Mouse (Mus musculus) forebrain, postnatal 0 days (tissue): ENCODE results near the gene Ncln. TPM values are rescaled to one million over a fixed set of nuclear protein-coding genes. Genes with fewer than 3 reads are reported as not detected.

Source experiments
- ATAC-seq: fragments of 200-750 bp; cut with Nextera tagmentation; 2 replicates; pipeline ENCODE4 v1.8.0; 2017; ENCODE audit warnings: mild to moderate bottlenecking, moderate library complexity
- DNase-seq: peaks from one replicate; pipeline ENCODE4 v3.0.0-alpha.2; 2015
- H3K27ac ChIP-seq: fragments of 300-500 bp; sonication (generic); 2 replicates; pipeline ENCODE4 v1.5.1; 2014; ENCODE audit warnings: low read depth, mild to moderate bottlenecking, antibody characterized with exemption, low read length, moderate library complexity, mixed read lengths
- H3K27me3 ChIP-seq: fragments of 300-500 bp; sonication (generic); 2 replicates; pipeline ENCODE4 v1.6.1; 2014; ENCODE audit warnings: mild to moderate bottlenecking, low read length, mixed read lengths; ENCODE audit not compliant: insufficient read depth
- H3K36me3 ChIP-seq: fragments of 300-500 bp; sonication (generic); 2 replicates; pipeline ENCODE4 v1.6.1; 2014; ENCODE audit warnings: mild to moderate bottlenecking, moderate library complexity; ENCODE audit not compliant: insufficient read depth
- H3K4me1 ChIP-seq: fragments of 300-500 bp; sonication (generic); 2 replicates; pipeline ENCODE4 v1.6.1; 2014; ENCODE audit warnings: antibody characterized with exemption; ENCODE audit not compliant: insufficient read depth
- H3K4me2 ChIP-seq: fragments of 300-500 bp; sonication (generic); 2 replicates; pipeline ENCODE4 v1.6.1; 2014; ENCODE audit warnings: low read depth, mild to moderate bottlenecking, moderate library complexity
- H3K4me3 ChIP-seq: fragments of 300-500 bp; sonication (generic); 2 replicates; pipeline ENCODE4 v1.5.1; 2014; ENCODE audit warnings: low read depth, low read length, mixed read lengths
- H3K9ac ChIP-seq: fragments of 300-500 bp; sonication (generic); 2 replicates; pipeline ENCODE4 v1.6.1; 2014; ENCODE audit warnings: mild to moderate bottlenecking
- H3K9me3 ChIP-seq: fragments of 300-500 bp; sonication (generic); 2 replicates; pipeline ENCODE4 v1.6.1; 2016; ENCODE audit warnings: low read length
- CTCF ChIP-seq: sonication (generic); IDR thresholded peaks from 2 replicates; pipeline ENCODE4 v1.5.1; 2016; ENCODE audit warnings: antibody characterized with exemption, control low read depth, low read depth
- WGBS: fragments of 180-500 bp; shearing (Covaris S2); extraction: QIAGEN DNeasy Blood & Tissue Kit; methylation state at CpG from one replicate; pipeline ENCODE4 v1.1.7; 2014; 5-methylcytosine and 5-hydroxymethylcytosine counted together
- polyA plus RNA-seq: library from polyadenylated mRNA; unstranded; fragments of >200 nt; fragmentation: Nextera tagmentation; extraction: Ambion mirVana; gene quantifications from 2 replicates; pipeline ENCODE4 v1.2.1, GENCODE M21; 2015
- total RNA-seq: library from RNA; depleted of rRNA; stranded (reverse); fragments of >200 nt; gene quantifications from 2 replicates; pipeline ENCODE4 v1.2.3, GENCODE M21; 2014

The Ncln gene
- total and polyA plus RNA-seq, 2 experiments from 2014 or later: 65.0 to 105 TPM

- TF ChIP-seq CTCF: no peak
- DNase-seq (no peak), ATAC-seq (no peak)
- H3K4me2 ChIP-seq: no peak overlapping the region
- H3K9me3 ChIP-seq: no peaks in the 10 kb centered on the region
- H3K4me3 ChIP-seq: no peak overlapping the region
- H3K36me3 ChIP-seq: peaks cover 44% of the 10 kb centered on the region
- H3K27ac ChIP-seq: no peak overlapping the region
- H3K9ac ChIP-seq: no peak overlapping the region
- 36% methylated on average over 7 of the region's 7 CpGs for WGBS
- no peaks in the 10 kb centered on the region for H3K4me1 ChIP-seq
- peaks cover 9% of the 10 kb centered on the region; the same call in 1 of the 2 replicates for H3K27me3 ChIP-seq
Measured at GRCm38 (mm10) chr10:81462415-81462804, 33.8 kb downstream of the Ncln start.

GRCm38 (mm10) chr10:81461673-81462414, 34.3 kb downstream of the Ncln start:
- Histone ChIP-seq H3K9ac (no peak overlapping the region), H3K4me3 (no peak overlapping the region), H3K36me3 (peaks cover 38% of the 10 kb centered on the region), H3K27me3 (peaks cover 9% of the 10 kb centered on the region; the same call in 1 of the 2 replicates), H3K27ac (no peak overlapping the region), H3K4me1 (no peaks in the 10 kb centered on the region), H3K4me2 (no peak overlapping the region), H3K9me3 (no peaks in the 10 kb centered on the region)
- no peak for ATAC-seq
- 18% methylated on average over 16 of the region's 16 CpGs for WGBS
- DNase-seq: no peak
- TF ChIP-seq CTCF: no peak

GRCm38 (mm10) chr10:81460951-81461350, 35.2 kb downstream of the Ncln start:
- Histone ChIP-seq H3K36me3 (peaks cover 29% of the 10 kb centered on the region), H3K4me3 (no peak overlapping the region), H3K9me3 (no peaks in the 10 kb centered on the region), H3K4me1 (no peaks in the 10 kb centered on the region), H3K27ac (no peak overlapping the region), H3K27me3 (peaks cover 9% of the 10 kb centered on the region; the same call in 1 of the 2 replicates), H3K4me2 (no peak overlapping the region), H3K9ac (no peak overlapping the region)
- no peak for ATAC-seq
- DNase-seq: no peak
- TF ChIP-seq CTCF: no peak
- WGBS: 45% methylated on average over 11 of the region's 11 CpGs

- no peak for ATAC-seq
- no peak overlapping the region for H3K9ac ChIP-seq
Measured at GRCm38 (mm10) chr10:81460471-81460870, 35.7 kb downstream of the Ncln start.

GRCm38 (mm10) chr10:81459399-81459798, 36.8 kb downstream of the Ncln start:
- peaks cover 22% of the 10 kb centered on the region for H3K36me3 ChIP-seq
- WGBS: 74% methylated on average over 21 of the region's 21 CpGs
- ATAC-seq: no peak

More at GRCm38 (mm10) chr10:81460471-81460870, 35.7 kb downstream of the Ncln start:
- no peak for DNase-seq
- H3K4me1 ChIP-seq: no peaks in the 10 kb centered on the region
- no peak overlapping the region for H3K27ac ChIP-seq
- no peak for TF ChIP-seq CTCF
- H3K9me3 ChIP-seq: no peaks in the 10 kb centered on the region
- peaks cover 25% of the 10 kb centered on the region for H3K36me3 ChIP-seq
- no peak overlapping the region for H3K4me3 ChIP-seq
- peaks cover 9% of the 10 kb centered on the region; the same call in 1 of the 2 replicates for H3K27me3 ChIP-seq
- H3K4me2 ChIP-seq: no peak overlapping the region
- 27% methylated on average over 20 of the region's 20 CpGs for WGBS

GRCm38 (mm10) chr10:81458267-81458666, 37.9 kb downstream of the Ncln start:
- Histone ChIP-seq H3K4me2 (no peak overlapping the region), H3K9me3 (no peaks in the 10 kb centered on the region), H3K36me3 (peaks cover 12% of the 10 kb centered on the region), H3K27me3 (peaks cover 20% of the 10 kb centered on the region), H3K4me3 (no peak overlapping the region), H3K4me1 (no peaks in the 10 kb centered on the region), H3K27ac (no peak overlapping the region), H3K9ac (no peak overlapping the region)
- ATAC-seq (no peak), DNase-seq (no peak)
- TF ChIP-seq CTCF: no peak
- whole genome bisulfite sequencing: 80% methylated on average over 6 of the region's 6 CpGs

More at GRCm38 (mm10) chr10:81459399-81459798, 36.8 kb downstream of the Ncln start:
- TF ChIP-seq CTCF: no peak
- H3K27ac ChIP-seq: no peak overlapping the region
- no peak overlapping the region for H3K4me3 ChIP-seq
- no peak for DNase-seq
- H3K27me3 ChIP-seq: peaks cover 9% of the 10 kb centered on the region; the same call in 1 of the 2 replicates
- H3K4me1 ChIP-seq: no peaks in the 10 kb centered on the region
- no peak overlapping the region for H3K4me2 ChIP-seq
- no peaks in the 10 kb centered on the region for H3K9me3 ChIP-seq
- no peak overlapping the region for H3K9ac ChIP-seq

- no peaks in the 10 kb centered on the region for H3K9me3 ChIP-seq
- no peak overlapping the region for H3K4me2 ChIP-seq
- ATAC-seq (no peak), DNase-seq (no peak)
- H3K9ac ChIP-seq: no peak overlapping the region
- H3K4me3 ChIP-seq: no peak overlapping the region
- TF ChIP-seq CTCF: no peak
- peaks cover 26% of the 10 kb centered on the region for H3K27me3 ChIP-seq
- H3K27ac ChIP-seq: no peak overlapping the region
- peaks cover 8% of the 10 kb centered on the region for H3K36me3 ChIP-seq
- H3K4me1 ChIP-seq: no peaks in the 10 kb centered on the region
- 79% methylated on average over 8 of the region's 8 CpGs for WGBS
Measured at GRCm38 (mm10) chr10:81457624-81458023, 38.6 kb downstream of the Ncln start.
